Mouse (Mus musculus) small intestine, adult 2 months (tissue): ENCODE results near the gene Ppm1m.

Experiments
- CTCF ChIP-seq: fragments of 200-500 bp; IDR thresholded peaks from 2 replicates; pipeline ENCODE4 v1.5.1; 2012; ENCODE audit warnings: low read depth, mild to moderate bottlenecking, control low read depth, inconsistent platforms, low read length, moderate library complexity, mixed read lengths; ENCODE audit not compliant: insufficient replicate concordance, insufficient read length; ENCODE audit errors: extremely low read depth
- POLR2A ChIP-seq: fragments of 200-500 bp; IDR thresholded peaks from 2 replicates; pipeline ENCODE4 v1.6.1; 2012; ENCODE audit warnings: low read depth, mild to moderate bottlenecking, control low read depth, inconsistent platforms, low read length, moderate library complexity

DNA sequence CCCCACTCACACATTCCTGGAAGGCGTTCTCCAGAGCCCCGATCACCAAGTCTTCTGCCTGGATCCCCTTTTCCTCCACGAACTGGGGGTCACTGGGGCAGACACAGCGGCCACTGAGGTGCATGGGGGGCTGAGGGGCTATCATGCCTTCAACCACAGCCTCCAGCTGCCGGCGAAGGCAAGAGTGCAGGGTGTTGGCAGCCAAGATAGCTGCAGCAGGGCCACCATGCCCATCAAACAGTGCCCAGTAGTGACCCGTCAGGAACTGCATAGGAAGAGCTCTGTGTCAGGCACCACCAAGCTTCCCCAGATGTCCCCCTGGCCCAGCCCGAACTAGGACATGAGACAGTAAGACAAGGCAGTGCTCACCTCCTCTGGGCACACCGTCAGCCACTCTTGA is 1.8 kb downstream of the Ppm1m start:
- no peak for TF ChIP-seq POLR2A
- TF ChIP-seq CTCF, result no peak
